Mouse (Mus musculus) midbrain, postnatal 0 days (tissue): ENCODE data around the gene D5Ertd577e. TPM values are rescaled to one million over a fixed set of nuclear protein-coding genes. Genes with fewer than 3 reads are reported as not detected.
"Not testable (repeated sequence)": the region's sequence is repeated elsewhere in the genome, so short reads cannot be mapped to it uniquely, and the experiment has no call there.

ENCODE experiments used
- ATAC-seq: fragments of 200-750 bp; cut with Nextera tagmentation; 2 replicates; pipeline ENCODE4 v1.8.0; 2017; ENCODE audit warnings: moderate number of reproducible peaks, mild to moderate bottlenecking, moderate TSS enrichment, moderate library complexity; ENCODE audit not compliant: low FRiP score
- DNase-seq: peaks from one replicate; pipeline ENCODE4 v3.0.0-alpha.2; 2015; ENCODE audit warnings: low spot score
- H3K27ac ChIP-seq: fragments of 300-500 bp; sonication (generic); 2 replicates; pipeline ENCODE4 v1.5.1; 2014; ENCODE audit warnings: low read depth, mild to moderate bottlenecking, low read length, mixed read lengths
- H3K27me3 ChIP-seq: fragments of 300-500 bp; sonication (generic); 2 replicates; pipeline ENCODE4 v1.6.1; 2014; ENCODE audit warnings: low read length, control low read depth, mixed read lengths; ENCODE audit not compliant: insufficient read depth
- H3K36me3 ChIP-seq: fragments of 300-500 bp; sonication (generic); 2 replicates; pipeline ENCODE4 v1.6.1; 2014; ENCODE audit warnings: low read length, control low read depth, mixed read lengths; ENCODE audit not compliant: insufficient read depth
- H3K4me1 ChIP-seq: fragments of 300-500 bp; sonication (generic); 2 replicates; pipeline ENCODE4 v1.6.1; 2014; ENCODE audit warnings: mild to moderate bottlenecking, control low read depth, antibody characterized with exemption, low read length, mixed read lengths; ENCODE audit not compliant: insufficient read depth
- H3K4me2 ChIP-seq: fragments of 300-500 bp; sonication (generic); 2 replicates; pipeline ENCODE4 v1.6.1; 2014; ENCODE audit warnings: low read depth, mild to moderate bottlenecking, low read length, mixed read lengths; ENCODE audit not compliant: poor library complexity, severe bottlenecking
- H3K4me3 ChIP-seq: fragments of 300-500 bp; sonication (generic); 2 replicates; pipeline ENCODE4 v1.5.1; 2014; ENCODE audit warnings: low read depth, mild to moderate bottlenecking, low read length, moderate library complexity
- H3K9ac ChIP-seq: fragments of 300-500 bp; sonication (generic); replicated peaks from 2 replicates; pipeline ENCODE4 v1.6.1; 2014; ENCODE audit warnings: mild to moderate bottlenecking, low read length, moderate library complexity, mixed read lengths; ENCODE audit not compliant: poor library complexity, severe bottlenecking
- H3K9me3 ChIP-seq: fragments of 300-500 bp; sonication (generic); 2 replicates; pipeline ENCODE4 v1.6.1; 2016; ENCODE audit warnings: low read length, control low read depth
- WGBS: fragments of 180-500 bp; shearing (Covaris S2); extraction: QIAGEN DNeasy Blood & Tissue Kit; methylation state at CpG from one replicate; pipeline ENCODE4 v1.1.7; 2014; 5-methylcytosine and 5-hydroxymethylcytosine counted together
- polyA plus RNA-seq: library from polyadenylated mRNA; unstranded; fragments of >200 nt; fragmentation: Nextera tagmentation; extraction: Ambion mirVana; gene quantifications from 2 replicates; pipeline ENCODE4 v1.2.1, GENCODE M21; 2015
- total RNA-seq: library from RNA; depleted of rRNA; stranded (reverse); fragments of >200 nt; gene quantifications from 2 replicates; pipeline ENCODE4 v1.2.3, GENCODE M21; 2014; rRNA removed

The D5Ertd577e gene
- total RNA-seq, result not detected in 2 replicates
- polyA plus RNA-seq, result not detected in 2 replicates

GRCm38 (mm10) chr5:95456506-95456905 lies at the start of gene D5Ertd577e:
TSS of gene D5Ertd577e (plus strand) at chr5:95456806.
- H3K4me3 ChIP-seq, H3K4me2 ChIP-seq, H3K9me3 ChIP-seq, ATAC-seq, H3K4me1 ChIP-seq, H3K36me3 ChIP-seq, H3K9ac ChIP-seq, DNase-seq, H3K27ac ChIP-seq, H3K27me3 ChIP-seq: not testable (repeated sequence)
- WGBS, result 44% methylated on average over 1 of the region's 1 CpGs

- not testable (repeated sequence) for H3K27me3 ChIP-seq, H3K9me3 ChIP-seq, H3K9ac ChIP-seq, H3K36me3 ChIP-seq, H3K27ac ChIP-seq, H3K4me2 ChIP-seq, H3K4me3 ChIP-seq, ATAC-seq, H3K4me1 ChIP-seq, DNase-seq
Observed at GRCm38 (mm10) chr5:95510458-95510857, 53.9 kb downstream of the D5Ertd577e start, which contains the start of gene Gm3286. TSS of gene Gm3286 (plus strand) at chr5:95510758.

Other genes with a start within 250 kb of the D5Ertd577e start
- not detected in 2 replicates for gene Gm10424, start 184.0 kb upstream of the D5Ertd577e start, total RNA-seq
- gene Gm10424, start 184.0 kb upstream of the D5Ertd577e start, polyA plus RNA-seq, result not detected in 2 replicates
- gene Gm3259, start 150.9 kb upstream of the D5Ertd577e start, total RNA-seq, result not detected in 2 replicates
- gene Gm3259, start 150.9 kb upstream of the D5Ertd577e start, polyA plus RNA-seq, result not detected in 2 replicates
- gene Gm3286, start 54.0 kb downstream of the D5Ertd577e start, total RNA-seq, result not detected in 2 replicates
- not detected in 2 replicates for gene Gm3286, start 54.0 kb downstream of the D5Ertd577e start, polyA plus RNA-seq
- not detected in 2 replicates for gene Gm7971, start 138.1 kb downstream of the D5Ertd577e start, total RNA-seq
- not detected in 2 replicates for gene Gm7971, start 138.1 kb downstream of the D5Ertd577e start, polyA plus RNA-seq